ENCODE assay signal across 16 mouse cellular contexts in the genomic region with DNA sequence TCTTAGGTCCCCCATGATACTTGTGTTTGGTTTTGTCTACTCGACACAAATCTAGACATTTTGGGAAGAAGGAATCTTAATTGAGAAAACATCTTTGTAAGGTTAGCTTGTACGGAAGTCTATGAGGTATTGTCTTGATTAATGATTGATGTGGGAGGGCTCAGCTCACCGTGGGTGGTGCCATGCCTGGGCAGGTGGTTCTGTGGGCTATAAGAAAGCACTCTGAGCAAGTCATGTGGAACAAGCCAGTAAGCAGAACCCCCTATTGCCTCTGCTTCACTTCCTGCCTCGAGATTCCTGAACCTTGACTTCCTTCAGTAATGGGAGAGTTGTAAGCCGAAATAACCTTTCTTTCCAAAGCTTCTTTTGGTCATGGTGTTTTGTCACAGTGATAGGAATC.
A peak's percentile ranks its signal among the peaks of the same experiment; 100 is the strongest.
DNase-seq lines count a peak whose midpoint lies in the region; ATAC-seq lines count a peak whose summit lies in the region.
"Had no signal": no experiment of that assay in that cellular context is flagged by ENCODE, and none has a peak within 500 bp of the region (broad histone marks: within the 10 kb centered on the region; RNA-seq: fewer than 3 reads in every experiment).

No protein-coding gene starts in this region.

- ATAC-seq in kidney, embryonic 14.5 days (ENCODE audit: low FRiP score, low TSS enrichment), result peak; percentile 81
- no peak for ATAC-seq in neural tube, embryonic 15.5 days (ENCODE audit: low FRiP score)
- ATAC-seq: forebrain, embryonic 15.5 days had no signal

- H3K9ac ChIP-seq in kidney, embryonic 14.5 days (ENCODE audit: low read depth, low read length), result no peak overlapping the region
- H3K9ac ChIP-seq in neural tube, embryonic 15.5 days (replicated peaks), result no peak overlapping the region
- H3K9ac ChIP-seq: embryonic facial prominence, embryonic 12.5 days; forebrain, embryonic 15.5 days; hindbrain, embryonic 14.5 days had no signal

- no peaks in the 10 kb centered on the region for H3K27me3 ChIP-seq in kidney, embryonic 14.5 days (ENCODE audit: control insufficient read depth, insufficient read depth, low read length)
- no peaks in the 10 kb centered on the region for H3K27me3 ChIP-seq in neural tube, embryonic 15.5 days (replicated peaks)
- H3K27me3 ChIP-seq: embryonic facial prominence, embryonic 12.5 days; forebrain, embryonic 15.5 days had no signal

- 47% methylated on average over 5 of the region's 5 CpGs for WGBS in kidney, embryonic 14.5 days
- 55% methylated on average over 5 of the region's 5 CpGs for WGBS in neural tube, embryonic 15.5 days

- intact Hi-C loops in heart, postnatal 10 days (cut with DNase I), result no loop called here
- intact Hi-C loops in gastrocnemius, postnatal 36 days (cut with DNase I), result no loop called here

- H3K27ac ChIP-seq in kidney, embryonic 14.5 days (ENCODE audit: low read depth, low read length), result no peak overlapping the region
- no peak overlapping the region for H3K27ac ChIP-seq in neural tube, embryonic 15.5 days (replicated peaks)
- H3K27ac ChIP-seq: embryonic facial prominence, embryonic 12.5 days; forebrain, embryonic 15.5 days; hindbrain, embryonic 14.5 days had no signal

- no peaks in the 10 kb centered on the region for H3K36me3 ChIP-seq in kidney, embryonic 14.5 days (ENCODE audit: control insufficient read depth, insufficient read depth, low read length)
- no peaks in the 10 kb centered on the region for H3K36me3 ChIP-seq in neural tube, embryonic 15.5 days
- H3K36me3 ChIP-seq: embryonic facial prominence, embryonic 12.5 days; forebrain, embryonic 15.5 days had no signal

- DNase-seq in kidney, adult 18-20 months, result peak; percentile 12
- peak; percentile 22 for DNase-seq in kidney, postnatal 10 days
- peak; percentile 9 to 44 for DNase-seq in kidney, postnatal 4 days
- no peak for DNase-seq in heart, postnatal 10 days
- DNase-seq in gastrocnemius, postnatal 36 days, result no peak
- DNase-seq in right cerebral cortex, adult 18-20 months, result no peak
- DNase-seq: adrenal gland, adult 2 months; adrenal gland, postnatal 36 days; cerebellum, adult 2 months; cerebellum, postnatal 14 days; heart, postnatal 14 days had no signal

- H3K4me3 ChIP-seq in kidney, embryonic 14.5 days (ENCODE audit: low read length), result no peak overlapping the region
- no peak overlapping the region for H3K4me3 ChIP-seq in neural tube, embryonic 15.5 days (replicated peaks)
- H3K4me3 ChIP-seq: embryonic facial prominence, embryonic 12.5 days; forebrain, embryonic 15.5 days had no signal

- no peaks in the 10 kb centered on the region for H3K9me3 ChIP-seq in kidney, embryonic 14.5 days (ENCODE audit: control insufficient read depth, low read length)
- H3K9me3 ChIP-seq in neural tube, embryonic 15.5 days (replicated peaks), result no peaks in the 10 kb centered on the region
- H3K9me3 ChIP-seq: embryonic facial prominence, embryonic 12.5 days; forebrain, embryonic 15.5 days had no signal

- no peak overlapping the region for H3K4me2 ChIP-seq in kidney, embryonic 14.5 days (replicated peaks; ENCODE audit: low read depth, low read length)
- no peak overlapping the region for H3K4me2 ChIP-seq in neural tube, embryonic 15.5 days
- H3K4me2 ChIP-seq: embryonic facial prominence, embryonic 12.5 days; forebrain, embryonic 15.5 days; hindbrain, embryonic 14.5 days had no signal

- no peaks in the 10 kb centered on the region for H3K4me1 ChIP-seq in kidney, embryonic 14.5 days (ENCODE audit: control insufficient read depth, insufficient read depth, low read length)
- H3K4me1 ChIP-seq in neural tube, embryonic 15.5 days, result no peaks in the 10 kb centered on the region
- H3K4me1 ChIP-seq: embryonic facial prominence, embryonic 12.5 days; forebrain, embryonic 15.5 days had no signal

Comparison
In these comparisons a context has a peak if more than half of its experiments do, and no peak if none do; other contexts are left out.
1. DNase-seq: peak in kidney, adult 18-20 months (single experiment), kidney, postnatal 10 days (single experiment) and kidney, postnatal 4 days (2 of 2); none in heart, postnatal 10 days (0 of 2), gastrocnemius, postnatal 36 days (0 of 2) and right cerebral cortex, adult 18-20 months (single experiment).